In genomic region chr5:125304245-125304856, GRCm38 (mm10) we compare ENCODE assay signal across 8 mouse cellular contexts. TPM values are rescaled to one million over a fixed set of nuclear protein-coding genes. Genes with fewer than 3 reads are reported as not detected.
DNase-seq lines count a peak whose midpoint lies in the region; ATAC-seq and TF ChIP-seq lines count a peak whose summit lies in the region.
"Had no signal": no experiment of that assay in that cellular context is flagged by ENCODE, and none has a peak within 500 bp of the region (broad histone marks: within the 10 kb centered on the region; RNA-seq: fewer than 3 reads in every experiment).

No protein-coding gene starts in this region.

- H3K4me2 ChIP-seq in embryonic facial prominence, embryonic 13.5 days = peak overlapping the region; percentile 25
- peak overlapping the region; percentile 27 for H3K4me2 ChIP-seq in lung, embryonic 16.5 days (ENCODE audit: low read depth, low read length)
- peak overlapping the region; percentile 23; the same call in 1 of the 2 replicates for H3K4me2 ChIP-seq in stomach, postnatal 0 days (replicated peaks; ENCODE audit: low read depth)

- peaks cover 13% of the 10 kb centered on the region for H3K4me1 ChIP-seq in embryonic facial prominence, embryonic 13.5 days
- H3K4me1 ChIP-seq in lung, embryonic 16.5 days (replicated peaks; ENCODE audit: control insufficient read depth, insufficient read depth, low read length) = peaks cover 4% of the 10 kb centered on the region; the same call in 1 of the 2 replicates
- H3K4me1 ChIP-seq in stomach, postnatal 0 days (replicated peaks; ENCODE audit: control insufficient read depth, insufficient read depth) = no peaks in the 10 kb centered on the region

- peaks cover 38% of the 10 kb centered on the region for H3K36me3 ChIP-seq in embryonic facial prominence, embryonic 13.5 days
- peaks cover 14% of the 10 kb centered on the region for H3K36me3 ChIP-seq in lung, embryonic 16.5 days (ENCODE audit: control insufficient read depth, insufficient read depth, low read length)
- H3K36me3 ChIP-seq in stomach, postnatal 0 days (ENCODE audit: control insufficient read depth, insufficient read depth, low read length) = peaks cover 16% of the 10 kb centered on the region

- H3K9me3 ChIP-seq in embryonic facial prominence, embryonic 13.5 days = 0 out of 2 replicates have a peak, but pooled peaks cover 2% of the 10 kb centered on the region
- peaks cover 4% of the 10 kb centered on the region; the same call in 1 of the 2 replicates for H3K9me3 ChIP-seq in lung, embryonic 16.5 days (ENCODE audit: control insufficient read depth, low read length)
- no peaks in the 10 kb centered on the region for H3K9me3 ChIP-seq in stomach, postnatal 0 days (ENCODE audit: control insufficient read depth, low read length)

- DNase-seq in brain, adult 2 months (ENCODE audit: low read depth, low spot score) = peak; percentile 36
- DNase-seq in kidney, adult 18-20 months = peak; percentile 30
- DNase-seq in stomach, postnatal 0 days (ENCODE audit: low spot score) = peak; percentile 61
- DNase-seq in layer of hippocampus, adult 9-10 months (ENCODE audit: low spot score) = no peak
- no peak for DNase-seq in left cerebral cortex, adult 2 months (ENCODE audit: extremely low spot score in 1 of 2, low spot score in 2 of 2)

- H3K27ac ChIP-seq in embryonic facial prominence, embryonic 13.5 days = no peak overlapping the region
- no peak overlapping the region for H3K27ac ChIP-seq in lung, embryonic 16.5 days (ENCODE audit: low read length)
- no peak overlapping the region for H3K27ac ChIP-seq in stomach, postnatal 0 days (replicated peaks)
- H3K27ac ChIP-seq in left cerebral cortex, adult 2 months = no peak overlapping the region

- intact Hi-C loops in left cerebral cortex, adult 2 months (cut with DNase I) = no loop called here

- no peak overlapping the region for H3K4me3 ChIP-seq in embryonic facial prominence, embryonic 13.5 days
- H3K4me3 ChIP-seq in lung, embryonic 16.5 days (ENCODE audit: low read length) = 0 out of 2 replicates have a peak overlapping the region, but pooled peaks have one; percentile 8
- H3K4me3 ChIP-seq in stomach, postnatal 0 days (ENCODE audit: low read depth, low read length) = no peak overlapping the region
- no peak overlapping the region for H3K4me3 ChIP-seq in left cerebral cortex, adult 2 months
- H3K4me3 ChIP-seq: erythroblast, embryonic 14.5 days had no signal

- 23% methylated on average over 18 of the region's 18 CpGs for WGBS in embryonic facial prominence, embryonic 13.5 days
- 24% methylated on average over 18 of the region's 18 CpGs for WGBS in lung, embryonic 16.5 days
- WGBS in stomach, postnatal 0 days = 24% methylated on average over 18 of the region's 18 CpGs

- TF ChIP-seq CTCF in stomach, postnatal 0 days (IDR thresholded peaks at IDR 0.05; ENCODE audit: low read depth) = no peak; the same call in 1 of the 2 replicates
- no peak for TF ChIP-seq CTCF in left cerebral cortex, adult 2 months (IDR thresholded peaks at IDR 0.05)

- H3K9ac ChIP-seq in embryonic facial prominence, embryonic 13.5 days = no peak overlapping the region
- no peak overlapping the region for H3K9ac ChIP-seq in lung, embryonic 16.5 days (ENCODE audit: low read length)
- H3K9ac ChIP-seq in stomach, postnatal 0 days (ENCODE audit: low read length) = no peak overlapping the region

- peak; percentile 15; the same call in 1 of the 2 replicates for ATAC-seq in embryonic facial prominence, embryonic 13.5 days (ENCODE audit: insufficient number of reproducible peaks, insufficient read depth, low FRiP score, low TSS enrichment, low read depth)
- peak; percentile 84 for ATAC-seq in lung, embryonic 16.5 days (ENCODE audit: low read depth)
- peak; percentile 77 for ATAC-seq in stomach, postnatal 0 days (ENCODE audit: low FRiP score, low TSS enrichment)

- no peaks in the 10 kb centered on the region for H3K27me3 ChIP-seq in embryonic facial prominence, embryonic 13.5 days
- no peaks in the 10 kb centered on the region for H3K27me3 ChIP-seq in lung, embryonic 16.5 days (ENCODE audit: control insufficient read depth, insufficient read depth, low read depth, low read length)
- no peaks in the 10 kb centered on the region for H3K27me3 ChIP-seq in stomach, postnatal 0 days (ENCODE audit: control insufficient read depth, insufficient read depth, low read length)

- no peak for TF ChIP-seq EP300 in stomach, postnatal 0 days (optimal IDR thresholded peaks at IDR 0.05)

RNA-seq across cellular contexts. Expression of gene Scarb1, which starts 36.5 kb away (rescaled TPM):
- polyA plus RNA-seq in embryonic facial prominence, embryonic 13.5 days (2015; fragmentation: Nextera tagmentation; extraction: Ambion mirVana) = 53.9 and 55.6 TPM in 2 replicates
- polyA plus RNA-seq in lung, embryonic 16.5 days (2015; fragmentation: Nextera tagmentation; extraction: Ambion mirVana) = 65.9 and 66.6 TPM in 2 replicates
- 30.1 and 31.8 TPM in 2 replicates for polyA plus RNA-seq in stomach, postnatal 0 days (2015; fragmentation: Nextera tagmentation; extraction: Ambion mirVana)
- 10 to 100 TPM; 24.4 to 29.6 TPM for total RNA-seq in left cerebral cortex, adult 2 months (2021)

Comparison
In these comparisons a context has a peak if more than half of its experiments do, and no peak if none do; other contexts are left out.
1. DNase-seq: peak in brain, adult 2 months (single experiment), kidney, adult 18-20 months (single experiment) and stomach, postnatal 0 days (single experiment); none in layer of hippocampus, adult 9-10 months (single experiment) and left cerebral cortex, adult 2 months (0 of 2).
2. ATAC-seq: peak in every context shown above with its lines; median percentile 84 in lung, embryonic 16.5 days; 77 in stomach, postnatal 0 days; 15 in embryonic facial prominence, embryonic 13.5 days.
3. Peak in every context shown above with its lines, with median percentiles within 50 percentile points of each other: H3K4me2 ChIP-seq.